Mouse (Mus musculus) WW6 (cell line): ENCODE data around the gene Mrpl47.
"Not testable (repeated sequence)": the region's sequence is repeated elsewhere in the genome, so short reads cannot be mapped to it uniquely, and the experiment has no call there.

Experiments used
- DNase-seq: peaks from one replicate; pipeline ENCODE4 v3.0.0-alpha.2; 2013; ENCODE audit warnings: low read depth, low spot score

Gene Mrpl47

GRCm38 (mm10) chr3:32708052-32708367 is 29.4 kb downstream of the Mrpl47 start:
- DNase-seq = no peak

GRCm38 (mm10) chr3:32705647-32706348 is 31.6 kb downstream of the Mrpl47 start, which contains the start of gene Actl6a:
TSS of gene Actl6a (plus strand) at chr3:32706298.
- not testable (repeated sequence) for DNase-seq

- not testable (repeated sequence) for DNase-seq
Observed at GRCm38 (mm10) chr3:32704632-32705031, 32.8 kb downstream of the Mrpl47 start.

- DNase-seq = not testable (repeated sequence)
Observed at GRCm38 (mm10) chr3:32704021-32704420, 33.4 kb downstream of the Mrpl47 start.

GRCm38 (mm10) chr3:32698228-32698863 is 39.1 kb downstream of the Mrpl47 start:
- DNase-seq = peak; percentile 63

GRCm38 (mm10) chr3:32695583-32695980 is 41.8 kb downstream of the Mrpl47 start:
- DNase-seq = no peak

GRCm38 (mm10) chr3:32694737-32695582 is 42.4 kb downstream of the Mrpl47 start:
- no peak for DNase-seq

GRCm38 (mm10) chr3:32694211-32694610 is 43.2 kb downstream of the Mrpl47 start:
- DNase-seq = no peak

- DNase-seq = no peak
Observed at GRCm38 (mm10) chr3:32691841-32692240, 45.6 kb downstream of the Mrpl47 start.

GRCm38 (mm10) chr3:32690901-32691300 is 46.5 kb downstream of the Mrpl47 start:
- DNase-seq = no peak

- no peak for DNase-seq
Observed at GRCm38 (mm10) chr3:32690008-32690407, 47.4 kb downstream of the Mrpl47 start.

GRCm38 (mm10) chr3:32689567-32689999 is 47.8 kb downstream of the Mrpl47 start:
- DNase-seq = no peak

- DNase-seq = no peak
Observed at GRCm38 (mm10) chr3:32687156-32687555, 50.2 kb downstream of the Mrpl47 start.

GRCm38 (mm10) chr3:32686537-32686936 is 50.9 kb downstream of the Mrpl47 start:
- DNase-seq = no peak

- no peak for DNase-seq
Observed at GRCm38 (mm10) chr3:32684631-32685030, 52.8 kb downstream of the Mrpl47 start.

- DNase-seq = no peak
Observed at GRCm38 (mm10) chr3:32682910-32683531, 54.4 kb downstream of the Mrpl47 start.

- no peak for DNase-seq
Observed at GRCm38 (mm10) chr3:32676393-32676792, 61.0 kb downstream of the Mrpl47 start.
